Mouse (Mus musculus) forebrain, postnatal 0 days (tissue): Measurements from ENCODE around the gene Fam168b. TPM values are rescaled to one million over a fixed set of nuclear protein-coding genes. Genes with fewer than 3 reads are reported as not detected.

Experiments used
- ATAC-seq: fragments of 200-750 bp; cut with Nextera tagmentation; 2 replicates; pipeline ENCODE4 v1.8.0; 2017; ENCODE audit warnings: mild to moderate bottlenecking, moderate library complexity
- DNase-seq: peaks from one replicate; pipeline ENCODE4 v3.0.0-alpha.2; 2015
- H3K27ac ChIP-seq: fragments of 300-500 bp; sonication (generic); 2 replicates; pipeline ENCODE4 v1.5.1; 2014; ENCODE audit warnings: low read depth, mild to moderate bottlenecking, antibody characterized with exemption, low read length, moderate library complexity, mixed read lengths
- H3K27me3 ChIP-seq: fragments of 300-500 bp; sonication (generic); 2 replicates; pipeline ENCODE4 v1.6.1; 2014; ENCODE audit warnings: mild to moderate bottlenecking, low read length, mixed read lengths; ENCODE audit not compliant: insufficient read depth
- H3K36me3 ChIP-seq: fragments of 300-500 bp; sonication (generic); 2 replicates; pipeline ENCODE4 v1.6.1; 2014; ENCODE audit warnings: mild to moderate bottlenecking, moderate library complexity; ENCODE audit not compliant: insufficient read depth
- H3K4me1 ChIP-seq: fragments of 300-500 bp; sonication (generic); 2 replicates; pipeline ENCODE4 v1.6.1; 2014; ENCODE audit warnings: antibody characterized with exemption; ENCODE audit not compliant: insufficient read depth
- H3K4me2 ChIP-seq: fragments of 300-500 bp; sonication (generic); 2 replicates; pipeline ENCODE4 v1.6.1; 2014; ENCODE audit warnings: low read depth, mild to moderate bottlenecking, moderate library complexity
- H3K4me3 ChIP-seq: fragments of 300-500 bp; sonication (generic); 2 replicates; pipeline ENCODE4 v1.5.1; 2014; ENCODE audit warnings: low read depth, low read length, mixed read lengths
- H3K9ac ChIP-seq: fragments of 300-500 bp; sonication (generic); 2 replicates; pipeline ENCODE4 v1.6.1; 2014; ENCODE audit warnings: mild to moderate bottlenecking
- H3K9me3 ChIP-seq: fragments of 300-500 bp; sonication (generic); 2 replicates; pipeline ENCODE4 v1.6.1; 2016; ENCODE audit warnings: low read length
- CTCF ChIP-seq: sonication (generic); IDR thresholded peaks from 2 replicates; pipeline ENCODE4 v1.5.1; 2016; ENCODE audit warnings: antibody characterized with exemption, control low read depth, low read depth
- WGBS: fragments of 180-500 bp; shearing (Covaris S2); extraction: QIAGEN DNeasy Blood & Tissue Kit; methylation state at CpG from one replicate; pipeline ENCODE4 v1.1.7; 2014; 5-methylcytosine and 5-hydroxymethylcytosine counted together
- polyA plus RNA-seq: library from polyadenylated mRNA; unstranded; fragments of >200 nt; fragmentation: Nextera tagmentation; extraction: Ambion mirVana; gene quantifications from 2 replicates; pipeline ENCODE4 v1.2.1, GENCODE M21; 2015
- total RNA-seq: library from RNA; depleted of rRNA; stranded (reverse); fragments of >200 nt; gene quantifications from 2 replicates; pipeline ENCODE4 v1.2.3, GENCODE M21; 2014

Gene Fam168b
- total and polyA plus RNA-seq, 2 experiments from 2014 or later, result 100 to 334 TPM

DNA sequence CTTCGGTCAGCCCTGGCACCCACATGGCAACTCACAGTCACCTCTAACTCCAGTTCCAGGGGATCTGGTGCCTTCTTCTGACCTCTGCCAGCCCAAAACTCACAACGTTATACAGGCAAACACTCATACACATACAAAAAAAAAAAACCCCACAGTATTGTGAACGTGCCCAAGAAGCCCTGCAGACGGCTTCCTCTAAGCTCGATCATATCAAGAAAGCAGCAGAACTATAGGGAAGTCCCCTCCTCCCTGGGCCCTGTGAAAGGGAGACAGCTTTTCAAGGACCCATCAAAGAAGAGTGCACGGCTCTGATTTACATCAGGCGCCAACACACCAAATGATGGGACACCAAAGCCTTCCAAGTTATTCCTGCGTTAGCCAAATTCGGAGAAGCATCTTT lies 17.0 kb downstream of the Fam168b start:
- peaks cover 31% of the 10 kb centered on the region for H3K36me3 ChIP-seq
- no peak for DNase-seq

DNA sequence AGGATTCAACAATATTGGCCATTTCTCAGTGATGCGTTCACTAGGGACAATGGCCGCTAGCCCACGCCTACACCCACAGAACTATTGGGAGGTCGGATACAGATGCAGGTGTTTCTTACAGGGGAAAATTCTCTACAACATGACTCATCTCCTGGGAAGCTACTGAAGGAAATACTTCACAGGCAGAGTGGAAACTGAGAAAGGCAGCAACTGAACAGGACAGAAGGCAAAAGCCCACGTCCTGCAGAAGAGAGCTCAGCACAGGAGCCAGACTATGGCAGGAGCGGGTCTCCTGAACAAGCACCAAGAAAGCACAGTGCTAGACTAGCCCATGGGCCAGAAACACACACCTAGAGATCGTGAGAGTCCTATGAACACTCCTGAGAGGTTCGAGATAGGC lies 18.7 kb downstream of the Fam168b start:
- no peak for DNase-seq
- Histone ChIP-seq H3K27me3 (no peaks in the 10 kb centered on the region), H3K4me1 (no peaks in the 10 kb centered on the region), H3K36me3 (peaks cover 40% of the 10 kb centered on the region), H3K9me3 (no peaks in the 10 kb centered on the region), H3K9ac (no peak overlapping the region), H3K27ac (no peak overlapping the region), H3K4me2 (no peak overlapping the region), H3K4me3 (no peak overlapping the region)
- 91% methylated on average over 8 of the region's 8 CpGs for WGBS
- ATAC-seq, result no peak
- TF ChIP-seq CTCF, result no peak

More for the DNA sequence above, 17.0 kb downstream of the Fam168b start:
- no peak for TF ChIP-seq CTCF
- Histone ChIP-seq H3K4me1 (no peaks in the 10 kb centered on the region), H3K27ac (no peak overlapping the region), H3K4me3 (no peak overlapping the region), H3K27me3 (no peaks in the 10 kb centered on the region), H3K9me3 (no peaks in the 10 kb centered on the region), H3K9ac (no peak overlapping the region), H3K4me2 (no peak overlapping the region)
- ATAC-seq, result no peak
- WGBS, result 70% methylated on average over 9 of the region's 9 CpGs

DNA sequence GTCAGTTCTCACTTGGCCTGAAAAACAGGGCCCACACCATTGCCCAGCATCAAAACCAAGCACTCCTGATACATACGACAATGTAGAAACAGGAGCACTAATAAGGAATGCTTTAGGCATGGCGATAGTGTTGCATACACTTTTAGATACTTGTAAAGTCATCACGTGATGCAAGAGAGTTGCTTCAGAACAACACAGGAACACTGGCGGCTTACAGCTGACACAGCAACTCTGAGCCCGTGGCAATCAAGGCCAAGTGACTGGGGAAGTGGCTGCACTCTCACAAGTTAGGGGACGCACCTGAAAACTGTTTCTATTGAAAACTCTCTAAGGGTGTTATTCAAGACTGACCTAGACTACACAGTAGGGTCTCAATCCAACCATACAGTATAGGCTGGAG lies 19.5 kb downstream of the Fam168b start:
- no peaks in the 10 kb centered on the region for H3K27me3 ChIP-seq
- DNase-seq (no peak), ATAC-seq (no peak)
- H3K36me3 ChIP-seq, result peaks cover 44% of the 10 kb centered on the region
- no peaks in the 10 kb centered on the region for H3K9me3 ChIP-seq
- H3K4me3 ChIP-seq, result no peak overlapping the region
- H3K4me2 ChIP-seq, result no peak overlapping the region
- no peak overlapping the region for H3K27ac ChIP-seq
- TF ChIP-seq CTCF, result no peak
- no peaks in the 10 kb centered on the region for H3K4me1 ChIP-seq
- no peak overlapping the region for H3K9ac ChIP-seq
- 85% methylated on average over 6 of the region's 6 CpGs for WGBS

DNA sequence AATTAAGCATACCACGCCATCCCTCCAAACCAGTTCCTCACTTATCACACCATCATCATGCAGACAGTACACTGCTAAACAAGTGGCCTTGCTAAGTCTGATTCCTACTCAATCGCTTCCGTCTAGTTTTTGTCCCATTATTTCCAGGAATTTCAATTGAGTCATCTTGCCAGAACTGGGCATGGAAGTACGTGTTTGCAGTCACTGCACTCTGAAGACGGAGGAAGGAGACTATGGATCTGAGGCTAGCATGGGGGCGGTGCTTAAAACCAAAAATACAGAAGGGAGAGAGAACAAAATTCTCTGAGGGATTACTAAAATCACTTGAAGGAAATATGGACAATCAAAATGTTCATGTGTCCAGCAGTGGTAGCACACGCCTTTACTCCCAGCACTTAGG lies 20.1 kb downstream of the Fam168b start:
- ATAC-seq, result no peak
- Histone ChIP-seq H3K36me3 (peaks cover 45% of the 10 kb centered on the region), H3K9ac (no peak overlapping the region), H3K27me3 (no peaks in the 10 kb centered on the region), H3K9me3 (no peaks in the 10 kb centered on the region), H3K4me1 (no peaks in the 10 kb centered on the region), H3K4me3 (no peak overlapping the region), H3K4me2 (no peak overlapping the region), H3K27ac (no peak overlapping the region)
- WGBS, result 90% methylated on average over 7 of the region's 7 CpGs
- no peak for TF ChIP-seq CTCF
- no peak for DNase-seq

DNA sequence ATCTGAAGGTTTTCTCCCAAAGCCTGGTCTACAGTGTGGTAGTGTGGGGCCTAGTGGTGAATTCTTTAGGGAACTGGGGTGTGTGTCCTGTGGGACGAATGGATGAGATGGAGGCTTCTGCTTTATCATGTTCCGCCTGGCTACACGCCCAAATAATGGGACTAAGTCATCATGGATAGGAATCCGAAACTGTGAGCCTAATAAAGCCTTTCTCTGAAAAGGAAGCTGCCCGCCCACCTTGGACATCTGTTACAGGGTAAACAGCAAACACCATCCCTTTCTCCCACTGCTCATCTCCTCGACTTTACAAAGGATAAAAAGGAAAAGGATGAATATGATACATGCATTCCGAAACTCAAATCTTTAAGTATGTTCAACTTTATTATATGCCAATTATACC lies 20.9 kb downstream of the Fam168b start:
- no peaks in the 10 kb centered on the region for H3K9me3 ChIP-seq
- no peak for ATAC-seq
- no peaks in the 10 kb centered on the region for H3K4me1 ChIP-seq
- no peak overlapping the region for H3K9ac ChIP-seq
- no peak overlapping the region for H3K27ac ChIP-seq
- H3K27me3 ChIP-seq, result no peaks in the 10 kb centered on the region
- no peak overlapping the region for H3K4me3 ChIP-seq
- H3K36me3 ChIP-seq, result peaks cover 49% of the 10 kb centered on the region
- no peak overlapping the region for H3K4me2 ChIP-seq
- no peak for DNase-seq
- TF ChIP-seq CTCF, result no peak
- WGBS, result 91% methylated on average over 7 of the region's 7 CpGs

DNA sequence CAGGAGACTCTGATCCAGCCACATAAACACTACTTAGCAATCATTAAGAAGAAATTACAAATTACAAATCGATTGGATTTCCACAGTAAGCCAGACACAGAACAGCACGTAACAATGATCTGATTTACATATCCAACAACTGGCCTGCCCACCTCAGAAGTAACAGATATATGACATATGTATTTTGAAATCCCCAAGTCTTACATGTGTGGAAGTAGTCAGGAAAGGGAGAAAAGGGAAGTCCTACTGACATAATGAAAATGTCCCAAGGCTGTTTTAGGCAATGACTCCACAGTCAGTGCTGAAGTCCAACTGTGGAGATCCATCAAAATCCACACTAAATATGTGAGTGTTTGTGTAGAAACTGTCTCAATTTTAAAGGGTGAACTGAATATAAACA lies 21.5 kb downstream of the Fam168b start:
- 88% methylated on average over 2 of the region's 2 CpGs for WGBS
- no peak overlapping the region for H3K4me3 ChIP-seq
- no peak for ATAC-seq
- peaks cover 52% of the 10 kb centered on the region for H3K36me3 ChIP-seq
- no peak for DNase-seq
- H3K27me3 ChIP-seq, result no peaks in the 10 kb centered on the region
- no peak for TF ChIP-seq CTCF
- H3K4me2 ChIP-seq, result no peak overlapping the region
- no peak overlapping the region for H3K27ac ChIP-seq
- no peak overlapping the region for H3K9ac ChIP-seq
- H3K9me3 ChIP-seq, result no peaks in the 10 kb centered on the region
- H3K4me1 ChIP-seq, result no peaks in the 10 kb centered on the region

DNA sequence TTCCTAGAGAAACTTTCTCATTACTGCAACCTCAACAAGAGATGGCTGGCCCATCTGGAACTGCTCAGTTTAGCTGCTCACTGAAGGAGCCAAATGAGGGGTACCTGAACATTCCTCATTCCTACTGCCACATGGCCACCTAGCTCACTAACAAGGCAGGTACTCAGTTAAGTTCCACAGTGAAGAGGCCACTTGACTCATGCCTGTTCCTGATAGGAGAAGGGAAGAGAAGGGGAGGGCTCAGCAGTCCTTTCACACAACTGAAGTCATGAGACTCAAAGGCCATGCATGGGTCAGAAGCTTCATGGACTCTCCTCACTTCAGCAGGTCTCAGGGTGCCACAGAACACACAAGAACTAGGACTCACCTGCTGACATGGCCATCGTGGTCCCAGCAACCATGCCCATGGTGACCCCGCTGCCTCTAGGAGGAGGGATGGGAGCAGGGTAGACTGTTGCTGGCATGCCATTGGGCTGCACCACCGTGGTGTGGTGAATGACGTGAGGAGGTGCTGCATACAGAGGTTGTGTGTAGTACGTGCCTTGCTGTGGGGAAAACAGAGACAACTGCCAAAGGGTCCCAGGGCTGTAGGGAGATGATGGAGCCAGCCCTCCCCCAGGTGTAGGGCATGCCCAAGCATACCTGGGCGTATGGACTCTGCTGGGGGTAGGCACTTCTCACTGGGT lies 23.5 kb downstream of the Fam168b start:
- ATAC-seq, result no peak
- H3K27me3 ChIP-seq, result no peaks in the 10 kb centered on the region
- H3K4me2 ChIP-seq, result no peak overlapping the region
- no peak for TF ChIP-seq CTCF
- no peaks in the 10 kb centered on the region for H3K9me3 ChIP-seq
- WGBS, result 93% methylated on average over 6 of the region's 6 CpGs
- no peak overlapping the region for H3K4me3 ChIP-seq
- peaks cover 60% of the 10 kb centered on the region for H3K36me3 ChIP-seq
- H3K9ac ChIP-seq, result no peak overlapping the region
- DNase-seq, result no peak
- no peak overlapping the region for H3K27ac ChIP-seq
- no peaks in the 10 kb centered on the region for H3K4me1 ChIP-seq
